Mouse (Mus musculus) kidney, adult 2 months (tissue): ENCODE data around the gene Bet1l.

Experiments
- CTCF ChIP-seq: fragments of 200-500 bp; conservative IDR thresholded peaks from 2 replicates; pipeline ENCODE4 v1.5.1; 2011; ENCODE audit warnings: low read depth, mild to moderate bottlenecking, control low read depth, low read length, moderate library complexity, mixed read lengths; ENCODE audit not compliant: insufficient read depth, insufficient read length
- POLR2A ChIP-seq: fragments of 200-500 bp; IDR thresholded peaks from one replicate; pipeline ENCODE4 v1.6.1; 2011; ENCODE audit warnings: low read depth, low read length, control low read depth

DNA sequence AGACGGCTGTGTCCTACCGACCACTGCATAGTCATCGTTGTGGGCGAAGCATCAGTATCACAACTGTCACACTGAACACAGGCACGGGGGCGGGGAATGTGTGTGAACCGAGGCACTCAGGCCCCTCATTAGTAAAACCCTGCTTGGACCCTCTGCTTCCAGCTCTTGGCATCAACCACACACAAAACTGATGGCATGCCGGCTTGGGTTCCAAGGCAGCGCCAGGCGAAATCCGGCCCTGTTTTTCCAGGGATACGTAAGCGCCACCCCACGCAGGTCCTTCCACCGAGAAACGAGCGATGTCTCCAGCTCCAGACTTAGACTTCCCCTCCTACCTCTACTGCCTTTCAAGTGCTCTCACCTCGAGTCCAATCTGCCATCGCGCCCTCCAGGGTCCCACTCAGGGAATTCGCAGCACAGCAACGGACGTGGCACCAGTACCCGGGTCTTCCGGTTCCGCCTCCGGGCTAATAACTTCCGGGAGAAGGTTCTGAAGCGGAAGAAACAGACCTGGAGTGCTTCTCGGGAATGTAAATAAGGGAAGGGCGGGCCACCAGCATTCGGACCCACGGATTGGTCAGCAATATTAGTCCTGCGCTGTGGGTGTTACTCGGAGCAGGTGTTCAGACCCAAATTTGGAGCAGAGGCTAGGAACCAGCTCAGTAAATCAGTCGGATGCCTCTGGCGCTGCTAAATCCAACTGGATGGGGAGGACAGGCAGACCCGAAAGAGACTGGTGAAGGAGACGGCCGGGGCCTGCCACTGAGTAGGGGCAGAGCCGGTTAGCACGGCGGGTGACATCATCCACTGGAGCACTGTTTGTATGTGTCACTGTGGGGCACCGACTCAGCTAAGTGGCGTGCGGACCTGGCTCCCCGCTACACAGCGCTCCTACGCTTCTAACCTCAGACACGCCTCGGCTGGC lies 1.3 kb downstream of the Bet1l start, which contains the start of gene Gm45785:
- TF ChIP-seq POLR2A, result no peak
- no peak for TF ChIP-seq CTCF
